Mouse (Mus musculus): ENCODE results near the gene Adipor2.
"Not testable (repeated sequence)": the region's sequence is repeated elsewhere in the genome, so short reads cannot be mapped to it uniquely, and the experiment has no call there.

The Adipor2 gene

GRCm38 (mm10) chr6:119417354-119417753 is at the start of gene Adipor2:
Gene Adipor2, minus strand, starts transcription at chr6:119417704.
- DNase-seq (ENCODE audit: low read depth, low spot score) = peak; percentile 93

GRCm38 (mm10) chr6:119466161-119466560 is 48.7 kb upstream of the Adipor2 start:
- no peak for DNase-seq (ENCODE audit: low read depth, low spot score)

- no peak for DNase-seq (ENCODE audit: low read depth, low spot score)
Observed at GRCm38 (mm10) chr6:119460391-119460790, 42.9 kb upstream of the Adipor2 start.

- DNase-seq (ENCODE audit: low read depth, low spot score) = no peak
Observed at GRCm38 (mm10) chr6:119459041-119459440, 41.5 kb upstream of the Adipor2 start.

GRCm38 (mm10) chr6:119458166-119458565 is 40.7 kb upstream of the Adipor2 start:
- DNase-seq (ENCODE audit: low read depth, low spot score) = no peak

- peak; percentile 65 for DNase-seq (ENCODE audit: low read depth, low spot score)
Observed at GRCm38 (mm10) chr6:119451981-119452499, 34.5 kb upstream of the Adipor2 start.

- no peak for DNase-seq (ENCODE audit: low read depth, low spot score)
Observed at GRCm38 (mm10) chr6:119450965-119451943, 33.8 kb upstream of the Adipor2 start.

- peak; percentile 76 for DNase-seq (ENCODE audit: low read depth, low spot score)
Observed at GRCm38 (mm10) chr6:119449060-119449499, 31.6 kb upstream of the Adipor2 start.

- peak; percentile 54 for DNase-seq (ENCODE audit: low read depth, low spot score)
Observed at GRCm38 (mm10) chr6:119448321-119449059, 31.0 kb upstream of the Adipor2 start.

- DNase-seq (ENCODE audit: low read depth, low spot score) = no peak
Observed at GRCm38 (mm10) chr6:119445671-119446607, 28.4 kb upstream of the Adipor2 start.

GRCm38 (mm10) chr6:119443742-119444645 is 26.5 kb upstream of the Adipor2 start:
- peak; percentile 83 for DNase-seq (ENCODE audit: low read depth, low spot score)

- not testable (repeated sequence) for DNase-seq (ENCODE audit: low read depth, low spot score)
Observed at GRCm38 (mm10) chr6:119442729-119443128, 25.2 kb upstream of the Adipor2 start.

GRCm38 (mm10) chr6:119437894-119438761 is 20.6 kb upstream of the Adipor2 start:
- DNase-seq (ENCODE audit: low read depth, low spot score) = no peak

- no peak for DNase-seq (ENCODE audit: low read depth, low spot score)
Observed at GRCm38 (mm10) chr6:119434394-119434793, 16.9 kb upstream of the Adipor2 start.

- DNase-seq (ENCODE audit: low read depth, low spot score) = no peak
Observed at GRCm38 (mm10) chr6:119431751-119432324, 14.3 kb upstream of the Adipor2 start.

GRCm38 (mm10) chr6:119430508-119430907 is 13.0 kb upstream of the Adipor2 start:
- no peak for DNase-seq (ENCODE audit: low read depth, low spot score)

- DNase-seq (ENCODE audit: low read depth, low spot score) = no peak
Observed at GRCm38 (mm10) chr6:119429311-119429710, 11.8 kb upstream of the Adipor2 start.

GRCm38 (mm10) chr6:119428611-119429010 is 11.1 kb upstream of the Adipor2 start:
- DNase-seq (ENCODE audit: low read depth, low spot score) = no peak

- no peak for DNase-seq (ENCODE audit: low read depth, low spot score)
Observed at GRCm38 (mm10) chr6:119421001-119421400, 3.5 kb upstream of the Adipor2 start.

Measured in WW6 (cell line).